Mouse (Mus musculus) kidney, embryonic 15.5 days (tissue): ENCODE measurements at regions not wholly inside any gene's neighbourhood (a gene's known extent, or its start where the extent isn't known, plus 50 kb on each side); places are given as distances from the start of the nearest gene placed in this dataset.

Source experiments
- ATAC-seq: fragments of 200-750 bp; cut with Nextera tagmentation; replicated peaks from 2 replicates; pipeline ENCODE4 v1.8.0; 2017; ENCODE audit warnings: moderate TSS enrichment; ENCODE audit not compliant: low FRiP score
- H3K27ac ChIP-seq: fragments of 300-500 bp; sonication (generic); 2 replicates; pipeline ENCODE4 v1.5.1; 2015; ENCODE audit warnings: mild to moderate bottlenecking, inconsistent platforms
- H3K27me3 ChIP-seq: fragments of 300-500 bp; sonication (generic); 2 replicates; pipeline ENCODE4 v1.6.1; 2015; ENCODE audit warnings: inconsistent platforms
- H3K36me3 ChIP-seq: fragments of 300-500 bp; sonication (generic); 2 replicates; pipeline ENCODE4 v1.6.1; 2015; ENCODE audit warnings: inconsistent platforms
- H3K4me1 ChIP-seq: fragments of 300-500 bp; sonication (generic); 2 replicates; pipeline ENCODE4 v1.6.1; 2015; ENCODE audit warnings: inconsistent platforms
- H3K4me2 ChIP-seq: fragments of 300-500 bp; sonication (generic); 2 replicates; pipeline ENCODE4 v1.6.1; 2015; ENCODE audit warnings: moderate library complexity, mild to moderate bottlenecking, inconsistent platforms
- H3K4me3 ChIP-seq: fragments of 300-500 bp; sonication (generic); replicated peaks from 2 replicates; pipeline ENCODE4 v1.5.1; 2015; ENCODE audit warnings: mild to moderate bottlenecking, inconsistent platforms
- H3K9ac ChIP-seq: fragments of 300-500 bp; sonication (generic); 2 replicates; pipeline ENCODE4 v1.6.1; 2015; ENCODE audit warnings: mild to moderate bottlenecking, inconsistent platforms
- H3K9me3 ChIP-seq: fragments of 300-500 bp; sonication (generic); replicated peaks from 2 replicates; pipeline ENCODE4 v1.6.1; 2016; ENCODE audit warnings: inconsistent platforms
- WGBS: fragments of 180-500 bp; shearing (Covaris S2); methylation state at CpG from one replicate; pipeline ENCODE4 v1.1.7; 2015; ENCODE audit warnings: mixed read lengths; 5-methylcytosine and 5-hydroxymethylcytosine counted together

GRCm38 (mm10) chr1:177382596-177383190 is 59.5 kb upstream of the Zbtb18 start:
- WGBS: 10% methylated on average over 16 of the region's 16 CpGs
- H3K9ac ChIP-seq: no peak overlapping the region
- peak overlapping the region; percentile 29; the same call in 1 of the 2 replicates for H3K4me2 ChIP-seq
- H3K27me3 ChIP-seq: no peaks in the 10 kb centered on the region
- H3K27ac ChIP-seq: no peak overlapping the region
- ATAC-seq: peak; percentile 58; the same call in 1 of the 2 replicates
- H3K4me3 ChIP-seq: no peak overlapping the region
- peaks cover 2% of the 10 kb centered on the region; the same call in 1 of the 2 replicates for H3K4me1 ChIP-seq
- H3K9me3 ChIP-seq: no peaks in the 10 kb centered on the region
- no peaks in the 10 kb centered on the region for H3K36me3 ChIP-seq

GRCm38 (mm10) chr1:177382147-177382546 is 60.0 kb upstream of the Zbtb18 start:
- H3K4me1 ChIP-seq: peaks cover 2% of the 10 kb centered on the region; the same call in 1 of the 2 replicates
- H3K9me3 ChIP-seq: no peaks in the 10 kb centered on the region
- H3K9ac ChIP-seq: no peak overlapping the region
- no peak for ATAC-seq
- H3K27ac ChIP-seq: no peak overlapping the region
- H3K4me2 ChIP-seq: no peak overlapping the region
- 85% methylated on average over 4 of the region's 4 CpGs for WGBS
- H3K36me3 ChIP-seq: no peaks in the 10 kb centered on the region
- no peak overlapping the region for H3K4me3 ChIP-seq
- H3K27me3 ChIP-seq: no peaks in the 10 kb centered on the region

- ATAC-seq: no peak
These were observed 64.0 kb upstream of the Zbtb18 start for GRCm38 (mm10) chr1:177378112-177378511.

GRCm38 (mm10) chr1:177373226-177373825 is 68.8 kb upstream of the Zbtb18 start:
- no peaks in the 10 kb centered on the region for H3K36me3 ChIP-seq
- H3K4me3 ChIP-seq: no peak overlapping the region
- WGBS: 6% methylated on average over 5 of the region's 5 CpGs
- no peak overlapping the region for H3K27ac ChIP-seq
- H3K9me3 ChIP-seq: no peaks in the 10 kb centered on the region
- no peaks in the 10 kb centered on the region for H3K27me3 ChIP-seq
- no peak overlapping the region for H3K9ac ChIP-seq
- no peak for ATAC-seq
- H3K4me2 ChIP-seq: 0 out of 2 replicates have a peak overlapping the region, but pooled peaks have one; percentile 10
- H3K4me1 ChIP-seq: peaks cover 8% of the 10 kb centered on the region

More at GRCm38 (mm10) chr1:177378112-177378511, 64.0 kb upstream of the Zbtb18 start:
- Histone ChIP-seq H3K4me2 (no peak overlapping the region), H3K36me3 (no peaks in the 10 kb centered on the region), H3K27ac (no peak overlapping the region), H3K27me3 (no peaks in the 10 kb centered on the region), H3K4me3 (no peak overlapping the region), H3K9ac (no peak overlapping the region), H3K4me1 (peaks cover 8% of the 10 kb centered on the region), H3K9me3 (no peaks in the 10 kb centered on the region)
- 89% methylated on average over 3 of the region's 3 CpGs for WGBS

- peaks cover 8% of the 10 kb centered on the region for H3K4me1 ChIP-seq
- H3K27me3 ChIP-seq: no peaks in the 10 kb centered on the region
- no peak overlapping the region for H3K4me3 ChIP-seq
- no peak overlapping the region for H3K4me2 ChIP-seq
- ATAC-seq: no peak
- 73% methylated on average over 10 of the region's 10 CpGs for WGBS
- no peaks in the 10 kb centered on the region for H3K9me3 ChIP-seq
- no peaks in the 10 kb centered on the region for H3K36me3 ChIP-seq
- H3K9ac ChIP-seq: no peak overlapping the region
- no peak overlapping the region for H3K27ac ChIP-seq
These were observed 70.1 kb upstream of the Zbtb18 start for GRCm38 (mm10) chr1:177372066-177372465.

- Histone ChIP-seq H3K27me3 (no peaks in the 10 kb centered on the region), H3K4me2 (no peak overlapping the region), H3K4me1 (0 out of 2 replicates have a peak, but pooled peaks cover 3% of the 10 kb centered on the region), H3K4me3 (no peak overlapping the region), H3K27ac (no peak overlapping the region), H3K9ac (no peak overlapping the region), H3K9me3 (no peaks in the 10 kb centered on the region), H3K36me3 (no peaks in the 10 kb centered on the region)
- ATAC-seq: no peak
- WGBS: 87% methylated on average over 9 of the region's 9 CpGs
These were observed 74.1 kb upstream of the Zbtb18 start for GRCm38 (mm10) chr1:177367864-177368610.

GRCm38 (mm10) chr1:177366914-177367313 is 75.2 kb upstream of the Zbtb18 start:
- Histone ChIP-seq H3K27ac (no peak overlapping the region), H3K4me1 (no peaks in the 10 kb centered on the region), H3K9ac (no peak overlapping the region), H3K4me2 (no peak overlapping the region), H3K4me3 (no peak overlapping the region), H3K36me3 (no peaks in the 10 kb centered on the region), H3K27me3 (no peaks in the 10 kb centered on the region), H3K9me3 (no peaks in the 10 kb centered on the region)
- no peak for ATAC-seq
- WGBS: 75% methylated on average over 6 of the region's 6 CpGs

- Histone ChIP-seq H3K9me3 (no peaks in the 10 kb centered on the region), H3K27me3 (no peaks in the 10 kb centered on the region), H3K27ac (no peak overlapping the region), H3K9ac (no peak overlapping the region), H3K4me1 (no peaks in the 10 kb centered on the region), H3K4me2 (no peak overlapping the region), H3K4me3 (no peak overlapping the region), H3K36me3 (no peaks in the 10 kb centered on the region)
- ATAC-seq: no peak
- WGBS: 80% methylated on average over 7 of the region's 7 CpGs
These were observed 75.7 kb upstream of the Zbtb18 start for GRCm38 (mm10) chr1:177366475-177366874.

- H3K27me3 ChIP-seq: no peaks in the 10 kb centered on the region
- H3K27ac ChIP-seq: no peak overlapping the region
- ATAC-seq: no peak
- no peak overlapping the region for H3K9ac ChIP-seq
- H3K4me2 ChIP-seq: no peak overlapping the region
- 88% methylated on average over 7 of the region's 7 CpGs for WGBS
- no peak overlapping the region for H3K4me3 ChIP-seq
- H3K4me1 ChIP-seq: no peaks in the 10 kb centered on the region
- no peaks in the 10 kb centered on the region for H3K36me3 ChIP-seq
- H3K9me3 ChIP-seq: no peaks in the 10 kb centered on the region
These were observed 77.8 kb upstream of the Zbtb18 start for GRCm38 (mm10) chr1:177364355-177364754.

GRCm38 (mm10) chr1:177362398-177362797 is 79.8 kb upstream of the Zbtb18 start:
- no peak for ATAC-seq
- 89% methylated on average over 8 of the region's 8 CpGs for WGBS
- Histone ChIP-seq H3K4me2 (no peak overlapping the region), H3K9ac (no peak overlapping the region), H3K4me3 (no peak overlapping the region), H3K27ac (no peak overlapping the region), H3K36me3 (no peaks in the 10 kb centered on the region), H3K27me3 (no peaks in the 10 kb centered on the region), H3K4me1 (no peaks in the 10 kb centered on the region), H3K9me3 (no peaks in the 10 kb centered on the region)

- H3K9me3 ChIP-seq: no peaks in the 10 kb centered on the region
- H3K27me3 ChIP-seq: no peaks in the 10 kb centered on the region
- no peak overlapping the region for H3K27ac ChIP-seq
- 90% methylated on average over 17 of the region's 17 CpGs for WGBS
- no peaks in the 10 kb centered on the region for H3K36me3 ChIP-seq
- no peak overlapping the region for H3K9ac ChIP-seq
- no peak overlapping the region for H3K4me2 ChIP-seq
- 0 out of 2 replicates have a peak, but pooled peaks cover 2% of the 10 kb centered on the region for H3K4me1 ChIP-seq
- ATAC-seq: no peak
- H3K4me3 ChIP-seq: no peak overlapping the region
These were observed 90.5 kb upstream of the Akt3 start for GRCm38 (mm10) chr1:177348400-177349092.

- no peak for ATAC-seq
- no peak overlapping the region for H3K4me2 ChIP-seq
- H3K36me3 ChIP-seq: no peaks in the 10 kb centered on the region
- no peak overlapping the region for H3K9ac ChIP-seq
- H3K4me3 ChIP-seq: no peak overlapping the region
- WGBS: 48% methylated on average over 4 of the region's 4 CpGs
- H3K4me1 ChIP-seq: 0 out of 2 replicates have a peak, but pooled peaks cover 6% of the 10 kb centered on the region
- no peaks in the 10 kb centered on the region for H3K9me3 ChIP-seq
- no peak overlapping the region for H3K27ac ChIP-seq
- H3K27me3 ChIP-seq: no peaks in the 10 kb centered on the region
These were observed 89.2 kb upstream of the Akt3 start for GRCm38 (mm10) chr1:177347208-177347607.
